Mouse (Mus musculus) brain, adult 10 weeks (tissue): Measurements from ENCODE around the gene Bag6. TPM values are rescaled to one million over a fixed set of nuclear protein-coding genes. Genes with fewer than 3 reads are reported as not detected.

Source experiments
- polyA plus RNA-seq: library from polyadenylated mRNA; stranded (reverse); fragments of 350-450 nt; fragmentation: Illumina TruSeq; extraction: RNeasy Lipid Tissue Mini Kit (QIAGEN cat#74804); gene quantifications from one replicate; pipeline ENCODE4 v1.2.3, GENCODE M21; 2015; ENCODE audit warnings: low read depth, low replicate concordance

Bag6 gene
- polyA plus RNA-seq, 1 experiment from 2014 or later: 159 TPM

Other genes with a start within 250 kb of the Bag6 start
- 1.5 TPM for gene C2, start 236.9 kb upstream of the Bag6 start, polyA plus RNA-seq
- 122 TPM for gene Ehmt2, start 236.7 kb upstream of the Bag6 start, polyA plus RNA-seq
- gene Slc44a4, start 220.7 kb upstream of the Bag6 start, polyA plus RNA-seq: 0.19 TPM
- gene Neu1, start 203.9 kb upstream of the Bag6 start, polyA plus RNA-seq: 51.2 TPM
- 8.3 TPM for gene Hspa1b, start 175.9 kb upstream of the Bag6 start, polyA plus RNA-seq
- gene Gm20481, start 165.3 kb upstream of the Bag6 start, polyA plus RNA-seq: not detected
- gene Hspa1a, start 163.0 kb upstream of the Bag6 start, polyA plus RNA-seq: 8.4 TPM
- 0.36 TPM for gene Hspa1l, start 162.5 kb upstream of the Bag6 start, polyA plus RNA-seq
- 26.4 TPM for gene Lsm2, start 153.3 kb upstream of the Bag6 start, polyA plus RNA-seq
- 22.8 TPM for gene Vars, start 134.2 kb upstream of the Bag6 start, polyA plus RNA-seq
- 0.71 TPM for gene Vwa7, start 118.6 kb upstream of the Bag6 start, polyA plus RNA-seq
- gene Sapcd1, start 107.2 kb upstream of the Bag6 start, polyA plus RNA-seq: not detected
- gene Msh5, start 88.4 kb upstream of the Bag6 start, polyA plus RNA-seq: 0.67 TPM
- 22.1 TPM for gene Clic1, start 85.2 kb upstream of the Bag6 start, polyA plus RNA-seq
- gene Ddah2, start 76.1 kb upstream of the Bag6 start, polyA plus RNA-seq: 19.3 TPM
- gene Ly6g6c, start 69.8 kb upstream of the Bag6 start, polyA plus RNA-seq: not detected
- not detected for gene Mpig6b, start 69.0 kb upstream of the Bag6 start, polyA plus RNA-seq
- gene Ly6g6e, start 58.3 kb upstream of the Bag6 start, polyA plus RNA-seq: 5.5 TPM
- 1.8 TPM for gene Ly6g6d, start 57.1 kb upstream of the Bag6 start, polyA plus RNA-seq
- 0.70 TPM for gene Ly6g6f, start 49.6 kb upstream of the Bag6 start, polyA plus RNA-seq
- gene Abhd16a, start 45.9 kb upstream of the Bag6 start, polyA plus RNA-seq: 106 TPM
- gene Ly6g5c, start 26.9 kb upstream of the Bag6 start, polyA plus RNA-seq: not detected
- gene Ly6g5b, start 19.8 kb upstream of the Bag6 start, polyA plus RNA-seq: not detected
- gene Gpank1, start 13.7 kb upstream of the Bag6 start, polyA plus RNA-seq: 24.9 TPM
- gene Csnk2b, start 13.1 kb upstream of the Bag6 start, polyA plus RNA-seq: 221 TPM
- gene D17H6S53E, start 8.8 kb upstream of the Bag6 start, polyA plus RNA-seq: 18.0 TPM
- not detected for gene Apom, start 3.1 kb upstream of the Bag6 start, polyA plus RNA-seq
- gene Prrc2a, start 29.7 kb downstream of the Bag6 start, polyA plus RNA-seq: 185 TPM
- 19.0 TPM for gene Aif1, start 40.9 kb downstream of the Bag6 start, polyA plus RNA-seq
- 9.3 TPM for gene Lst1, start 53.3 kb downstream of the Bag6 start, polyA plus RNA-seq
- gene Ltb, start 59.3 kb downstream of the Bag6 start, polyA plus RNA-seq: 0.55 TPM
- gene Tnf, start 66.8 kb downstream of the Bag6 start, polyA plus RNA-seq: not detected
- not detected for gene Lta, start 70.2 kb downstream of the Bag6 start, polyA plus RNA-seq
- not detected for gene Gm16181, start 85.7 kb downstream of the Bag6 start, polyA plus RNA-seq
- 711 TPM for gene Atp6v1g2, start 98.5 kb downstream of the Bag6 start, polyA plus RNA-seq
- 11.4 TPM for gene Nfkbil1, start 100.6 kb downstream of the Bag6 start, polyA plus RNA-seq
- 206 TPM for gene Ddx39b, start 106.6 kb downstream of the Bag6 start, polyA plus RNA-seq
- 50.0 TPM for gene H2-D1, start 127.6 kb downstream of the Bag6 start, polyA plus RNA-seq
- 0.45 TPM for gene H2-Q1, start 185.2 kb downstream of the Bag6 start, polyA plus RNA-seq
- 2.0 TPM for gene H2-Q2, start 207.1 kb downstream of the Bag6 start, polyA plus RNA-seq
- 4.1 TPM for gene H2-Q4, start 244.4 kb downstream of the Bag6 start, polyA plus RNA-seq